Mouse (Mus musculus): ENCODE results near the gene Neu3.

- TF ChIP-seq MAX (IDR thresholded peaks at IDR 0.05; ENCODE audit: low read length) (no peak), HCFC1 (IDR thresholded peaks at IDR 0.05; ENCODE audit: low read depth, low read length) (no peak), ETS1 (conservative IDR thresholded peaks at IDR 0.05; ENCODE audit: low read depth, low read length) (no peak), CTCF (conservative IDR thresholded peaks at IDR 0.05 in 1 of 2, IDR thresholded peaks at IDR 0.05 in 1 of 2; ENCODE audit: low read depth in 2 of 2, low read length in 2 of 2) (no peak), E2F4 (IDR thresholded peaks at IDR 0.05; ENCODE audit: insufficient replicate concordance, low read depth, low read length) (no peak), USF1 (IDR thresholded peaks at IDR 0.05; ENCODE audit: low read depth, low read length) (no peak), EP300 (IDR thresholded peaks at IDR 0.05; ENCODE audit: low read length) (no peak), ZNF384 (IDR thresholded peaks at IDR 0.05; ENCODE audit: low read depth, low read length) (no peak), UBTF (IDR thresholded peaks at IDR 0.05; ENCODE audit: low read depth, low read length) (no peak), USF2 (conservative IDR thresholded peaks at IDR 0.05; ENCODE audit: low read depth, low read length) (no peak), POLR2A (IDR thresholded peaks at IDR 0.05; ENCODE audit: low read depth, low read length) (no peak), MXI1 (IDR thresholded peaks at IDR 0.05; ENCODE audit: low read depth, low read length) (no peak), ZKSCAN1 (IDR thresholded peaks at IDR 0.05; ENCODE audit: borderline replicate concordance, low read depth, low read length) (no peak), KAT2A (IDR thresholded peaks at IDR 0.05; ENCODE audit: insufficient replicate concordance, low read length) (no peak)
These were observed 37.0 kb upstream of the Neu3 start for GRCm38 (mm10) chr7:99865219-99865618.

All from CH12.LX (cell line).